Mouse (Mus musculus) frontal cortex, postnatal 36 days (tissue): ENCODE measurements around the gene Tpm4.

Experiments
- DNase-seq, 2 experiments: peaks; one replicate each; pipeline ENCODE4 v3.0.0; 2022; ENCODE audit warnings: low spot score in 2 of 2

Tpm4 gene

DNA sequence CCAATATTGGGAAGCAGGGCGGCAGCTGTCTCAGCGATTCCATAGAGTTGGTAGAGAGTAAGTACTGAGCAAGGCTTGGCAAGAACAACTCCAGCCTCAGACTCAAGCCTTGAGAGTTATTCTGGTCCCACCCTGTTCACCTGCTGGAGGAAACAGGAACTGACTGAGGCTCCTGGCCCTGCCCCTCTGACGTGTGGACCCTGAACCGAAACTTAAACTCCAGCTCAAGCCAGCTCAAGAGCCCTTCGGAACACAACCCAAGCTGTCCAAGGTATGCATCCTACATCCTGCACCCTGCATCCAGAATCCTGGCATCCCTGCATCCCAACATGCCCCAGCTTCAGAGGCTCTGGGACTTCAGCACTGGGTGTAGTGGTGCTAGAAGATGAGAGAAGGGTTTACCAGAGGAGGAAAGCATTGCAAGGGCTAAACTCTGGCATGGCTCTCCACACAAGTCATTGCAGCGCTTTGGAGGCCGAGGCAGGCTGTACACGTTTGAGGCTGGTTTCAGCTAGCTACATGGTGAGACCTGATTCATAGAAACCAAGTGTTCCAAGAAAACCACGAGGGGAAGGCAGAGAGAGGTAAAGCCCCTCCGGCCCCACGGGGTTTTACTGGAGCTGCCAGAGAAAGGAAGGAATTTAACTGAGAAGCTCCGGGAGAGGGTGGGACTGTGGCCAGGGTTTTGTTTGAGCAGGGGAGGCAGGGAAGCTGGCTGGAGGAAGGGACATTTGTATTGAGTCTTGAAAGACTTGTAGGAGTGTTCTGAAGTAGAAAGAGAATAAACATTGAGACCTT lies 54.8 kb downstream of the Tpm4 start, which contains the start of gene Hsh2d:
Gene Hsh2d, plus strand, starts transcription at position 222 of the 798 bp plus-strand sequence.
- DNase-seq = no peak

DNA sequence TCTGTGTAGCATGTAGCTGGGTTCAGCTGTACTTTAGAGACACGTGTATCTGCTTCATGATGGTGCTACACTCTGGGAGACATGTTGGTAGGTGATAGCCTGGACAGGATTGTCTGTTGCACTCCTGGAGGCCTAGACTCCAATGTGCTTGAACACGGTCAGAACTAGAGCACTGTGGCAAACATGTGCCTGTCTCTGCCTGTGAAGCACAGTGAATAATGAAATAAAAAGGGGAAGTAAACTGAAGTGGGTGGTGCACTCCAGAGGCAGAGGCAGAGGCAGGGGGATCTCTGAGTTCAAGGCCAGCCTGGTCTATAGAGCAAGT lies 55.4 kb downstream of the Tpm4 start:
- DNase-seq = no peak

DNA sequence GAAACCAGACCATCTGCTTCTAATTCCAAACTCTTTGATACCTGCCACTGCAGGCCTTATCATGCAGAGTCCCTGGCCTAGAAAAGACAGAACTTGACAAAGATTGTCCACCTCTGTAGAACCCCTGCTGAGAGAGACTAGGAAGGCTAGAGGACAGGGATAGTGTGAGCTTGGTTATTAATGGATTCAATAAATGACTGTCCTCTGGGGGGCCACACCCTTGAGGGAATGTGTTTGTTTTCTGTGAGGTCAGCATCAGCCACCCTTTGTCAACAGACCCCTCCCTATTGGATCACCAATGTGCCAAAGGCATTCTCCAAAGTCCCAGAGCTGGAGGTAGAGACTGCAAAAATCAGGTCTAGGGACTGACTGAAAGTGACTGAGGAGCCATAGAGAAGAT lies 57.3 kb downstream of the Tpm4 start:
- DNase-seq = no peak

DNA sequence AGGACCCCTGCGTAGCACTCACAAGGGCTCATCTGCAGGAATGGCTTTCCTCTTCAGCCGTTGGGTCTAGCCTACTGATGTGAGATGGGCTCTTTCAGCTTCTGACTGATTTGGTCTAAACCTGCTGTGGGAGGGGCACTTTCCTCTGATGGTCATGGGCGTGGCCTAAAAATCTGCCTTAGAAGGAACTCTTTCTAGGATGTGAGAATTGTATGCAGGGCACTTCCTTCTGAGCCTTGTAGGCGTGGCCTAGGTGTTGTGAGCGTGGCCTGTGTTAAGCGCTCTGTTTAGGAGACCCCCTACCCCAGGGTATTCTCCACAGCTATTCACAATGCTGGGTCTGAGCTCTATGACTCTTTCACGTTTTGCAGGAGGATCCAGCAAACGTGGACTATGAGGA lies 63.2 kb downstream of the Tpm4 start:
- DNase-seq = no peak
